Mouse (Mus musculus) megakaryocyte, embryonic 14.5 days (primary cell): ENCODE results near the gene Bcar3. TPM values are rescaled to one million over a fixed set of nuclear protein-coding genes. Genes with fewer than 3 reads are reported as not detected.

ENCODE experiments used
- H3K27me3 ChIP-seq: replicated peaks from 2 replicates; pipeline ENCODE3; 2012; ENCODE audit warnings: inconsistent platforms
- H3K36me3 ChIP-seq: replicated peaks from 2 replicates; pipeline ENCODE3; 2012; ENCODE audit warnings: low read length, inconsistent platforms, mixed read lengths
- H3K4me1 ChIP-seq: 2 replicates; pipeline ENCODE4 v1.6.1; 2012; ENCODE audit warnings: inconsistent platforms
- H3K4me3 ChIP-seq: replicated peaks from 2 replicates; pipeline ENCODE3; 2012; ENCODE audit warnings: moderate library complexity, mild to moderate bottlenecking, inconsistent platforms
- H3K9me3 ChIP-seq: 2 replicates; pipeline ENCODE4 v1.6.1; 2012; ENCODE audit warnings: inconsistent platforms
- FLI1 ChIP-seq: IDR thresholded peaks from 2 replicates; pipeline ENCODE4 v1.6.1; 2012; ENCODE audit warnings: low read length, inconsistent platforms, mixed read lengths
- GATA1 ChIP-seq: IDR thresholded peaks from 3 replicates; pipeline ENCODE4 v1.6.1; 2012; ENCODE audit warnings: mixed read lengths, low read length, inconsistent platforms, borderline replicate concordance
- polyA plus RNA-seq: library from polyadenylated mRNA; stranded (reverse); fragments of >175 nt; gene quantifications from 2 replicates; pipeline ENCODE4 v1.2.3, GENCODE M21; 2012; ENCODE audit warnings: low replicate concordance; ENCODE audit not compliant: insufficient read depth

The Bcar3 gene
- polyA plus RNA-seq, 1 experiment: 3.6 TPM

GRCm38 (mm10) chr3:122566549-122566948 lies 272.6 kb downstream of the Bcar3 start:
- H3K4me1 ChIP-seq: peaks cover 20% of the 10 kb centered on the region
- TF ChIP-seq FLI1: no peak
- no peak for TF ChIP-seq GATA1
- no peaks in the 10 kb centered on the region for H3K27me3 ChIP-seq
- H3K36me3 ChIP-seq: peaks cover 9% of the 10 kb centered on the region
- H3K4me3 ChIP-seq: peak overlapping the region; percentile 51
- H3K9me3 ChIP-seq: no peaks in the 10 kb centered on the region

GRCm38 (mm10) chr3:122573426-122574286 lies 279.7 kb downstream of the Bcar3 start:
- Histone ChIP-seq H3K27me3 (no peaks in the 10 kb centered on the region), H3K4me3 (no peak overlapping the region), H3K36me3 (peaks cover 7% of the 10 kb centered on the region), H3K4me1 (peaks cover 38% of the 10 kb centered on the region), H3K9me3 (peaks cover 3% of the 10 kb centered on the region; the same call in 1 of the 2 replicates)
- no peak for TF ChIP-seq FLI1
- TF ChIP-seq GATA1: no peak

DNA sequence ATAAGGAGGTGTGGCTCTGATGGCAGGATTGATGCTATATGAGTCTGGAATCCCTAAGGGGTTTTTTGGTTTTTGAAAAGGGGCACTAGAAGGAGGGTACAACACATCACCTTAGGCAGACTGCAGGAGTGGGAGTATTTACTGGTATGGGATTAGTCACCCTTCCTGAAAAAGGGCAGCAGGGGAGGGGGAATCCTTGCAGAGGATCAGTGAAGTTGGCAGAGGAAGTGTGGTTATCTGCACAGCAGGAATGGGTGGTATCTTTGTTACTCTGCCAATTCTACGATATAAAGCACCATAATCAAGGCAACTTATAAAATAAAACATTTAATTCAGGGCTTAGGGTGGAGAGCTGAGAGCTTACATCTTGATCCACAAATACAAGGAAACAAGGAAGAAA lies 281.0 kb downstream of the Bcar3 start:
- H3K36me3 ChIP-seq: peaks cover 7% of the 10 kb centered on the region
- no peak overlapping the region for H3K4me3 ChIP-seq
- peaks cover 37% of the 10 kb centered on the region for H3K4me1 ChIP-seq
- H3K9me3 ChIP-seq: peaks cover 3% of the 10 kb centered on the region; the same call in 1 of the 2 replicates
- TF ChIP-seq FLI1: no peak
- TF ChIP-seq GATA1: no peak
- no peaks in the 10 kb centered on the region for H3K27me3 ChIP-seq

GRCm38 (mm10) chr3:122577360-122577759 lies 283.4 kb downstream of the Bcar3 start:
- peaks cover 3% of the 10 kb centered on the region; the same call in 1 of the 2 replicates for H3K9me3 ChIP-seq

More at GRCm38 (mm10) chr3:122577360-122577759, 283.4 kb downstream of the Bcar3 start:
- no peak for TF ChIP-seq FLI1
- TF ChIP-seq GATA1: no peak
- Histone ChIP-seq H3K4me3 (no peak overlapping the region), H3K36me3 (peaks cover 7% of the 10 kb centered on the region), H3K27me3 (no peaks in the 10 kb centered on the region), H3K4me1 (peaks cover 29% of the 10 kb centered on the region)

Other genes starting within 250 kb of the Bcar3 start
- 29.2 and 35.1 TPM in 2 replicates for gene Abca4, start 249.7 kb upstream of the Bcar3 start, polyA plus RNA-seq
- 799 and 1,910 TPM in 2 replicates for gene Gclm, start 48.6 kb upstream of the Bcar3 start, polyA plus RNA-seq
- 0.83 and 4.4 TPM in 2 replicates for gene Dnttip2, start 19.7 kb upstream of the Bcar3 start, polyA plus RNA-seq